Mouse (Mus musculus) forebrain, embryonic 11.5 days (tissue): ENCODE measurements at regions not wholly inside any gene's neighbourhood (a gene's known extent, or its start where the extent isn't known, plus 50 kb on each side); places are given as distances from the start of the nearest gene placed in this dataset.
A peak's percentile ranks its signal among the peaks of the same experiment; 100 is the strongest.
"Not testable (repeated sequence)": the region's sequence is repeated elsewhere in the genome, so short reads cannot be mapped to it uniquely, and the experiment has no call there.

Experiments used
- ATAC-seq: fragments of 200-750 bp; cut with Nextera tagmentation; replicated peaks from 2 replicates; pipeline ENCODE4 v1.8.0; 2017; ENCODE audit warnings: moderate TSS enrichment; ENCODE audit not compliant: low FRiP score
- DNase-seq: peaks from one replicate; pipeline ENCODE4 v3.0.0-alpha.2; 2017; ENCODE audit warnings: low spot score
- H3K27ac ChIP-seq: fragments of 300-500 bp; sonication (generic); 2 replicates; pipeline ENCODE4 v1.5.1; 2014; ENCODE audit warnings: low read depth, low read length
- H3K27me3 ChIP-seq: fragments of 300-500 bp; sonication (generic); 2 replicates; pipeline ENCODE4 v1.6.1; 2014; ENCODE audit warnings: mild to moderate bottlenecking, low read length, mixed read lengths; ENCODE audit not compliant: control insufficient read depth, insufficient read depth
- H3K36me3 ChIP-seq: fragments of 300-500 bp; sonication (generic); 2 replicates; pipeline ENCODE4 v1.6.1; 2014; ENCODE audit warnings: mild to moderate bottlenecking, low read length, moderate library complexity, mixed read lengths; ENCODE audit not compliant: control insufficient read depth, insufficient read depth
- H3K4me1 ChIP-seq: fragments of 300-500 bp; sonication (generic); replicated peaks from 2 replicates; pipeline ENCODE4 v1.6.1; 2014; ENCODE audit warnings: low read length, mixed read lengths; ENCODE audit not compliant: control insufficient read depth, insufficient read depth
- H3K4me2 ChIP-seq: fragments of 300-500 bp; sonication (generic); 2 replicates; pipeline ENCODE4 v1.6.1; 2014; ENCODE audit warnings: low read depth, mild to moderate bottlenecking, low read length, moderate library complexity, mixed read lengths; ENCODE audit not compliant: severe bottlenecking
- H3K4me3 ChIP-seq: fragments of 300-500 bp; sonication (generic); 2 replicates; pipeline ENCODE4 v1.5.1; 2014; ENCODE audit warnings: low read depth, low read length
- H3K9ac ChIP-seq: fragments of 300-500 bp; sonication (generic); 2 replicates; pipeline ENCODE4 v1.6.1; 2014; ENCODE audit warnings: low read length
- H3K9me3 ChIP-seq: fragments of 300-500 bp; sonication (generic); 2 replicates; pipeline ENCODE4 v1.6.1; 2016; ENCODE audit warnings: low read length, mixed read lengths; ENCODE audit not compliant: control insufficient read depth
- WGBS: fragments of 180-500 bp; shearing (Covaris S2); extraction: QIAGEN DNeasy Blood & Tissue Kit; methylation state at CpG from one replicate; pipeline ENCODE4 v1.1.7; 2014; 5-methylcytosine and 5-hydroxymethylcytosine counted together

GRCm38 (mm10) chr11:94870341-94870740 lies 65.7 kb upstream of the Col1a1 start:
- no peaks in the 10 kb centered on the region for H3K9me3 ChIP-seq
- H3K4me1 ChIP-seq = 0 out of 2 replicates have a peak, but pooled peaks cover 5% of the 10 kb centered on the region
- H3K27me3 ChIP-seq = peaks cover 7% of the 10 kb centered on the region; the same call in 1 of the 2 replicates
- no peaks in the 10 kb centered on the region for H3K36me3 ChIP-seq
- no peak overlapping the region for H3K4me2 ChIP-seq
- 0% methylated on average over 1 of the region's 1 CpGs for WGBS
- H3K27ac ChIP-seq = no peak overlapping the region
- H3K4me3 ChIP-seq = no peak overlapping the region
- ATAC-seq = no peak
- no peak overlapping the region for H3K9ac ChIP-seq
- peak; percentile 73 for DNase-seq

GRCm38 (mm10) chr11:94869866-94870265 lies 66.2 kb upstream of the Col1a1 start:
- 0 out of 2 replicates have a peak, but pooled peaks have one; percentile 64 for ATAC-seq
- WGBS = 23% methylated on average over 4 of the region's 4 CpGs
- not testable (repeated sequence) for H3K4me3 ChIP-seq, H3K27me3 ChIP-seq, H3K27ac ChIP-seq, DNase-seq, H3K9me3 ChIP-seq, H3K36me3 ChIP-seq, H3K4me2 ChIP-seq, H3K4me1 ChIP-seq, H3K9ac ChIP-seq

- H3K4me3 ChIP-seq = no peak overlapping the region
- no peak overlapping the region for H3K4me2 ChIP-seq
- ATAC-seq (no peak), DNase-seq (peak; percentile 88)
- no peaks in the 10 kb centered on the region for H3K9me3 ChIP-seq
- no peaks in the 10 kb centered on the region for H3K36me3 ChIP-seq
- H3K27ac ChIP-seq = no peak overlapping the region
- WGBS = 13% methylated on average over 9 of the region's 9 CpGs
- no peaks in the 10 kb centered on the region for H3K27me3 ChIP-seq
- H3K9ac ChIP-seq = no peak overlapping the region
- no peaks in the 10 kb centered on the region for H3K4me1 ChIP-seq
Observed at GRCm38 (mm10) chr11:94866176-94866967, 69.7 kb upstream of the Col1a1 start.

- Histone ChIP-seq H3K9me3 (no peaks in the 10 kb centered on the region), H3K27me3 (no peaks in the 10 kb centered on the region), H3K9ac (no peak overlapping the region), H3K4me3 (no peak overlapping the region), H3K4me1 (no peaks in the 10 kb centered on the region), H3K27ac (no peak overlapping the region), H3K4me2 (no peak overlapping the region), H3K36me3 (no peaks in the 10 kb centered on the region)
- no peak for ATAC-seq
- 79% methylated on average over 3 of the region's 3 CpGs for WGBS
- no peak for DNase-seq
Observed at GRCm38 (mm10) chr11:94850129-94850528, 67.6 kb upstream of the Tmem92 start.

GRCm38 (mm10) chr11:94839133-94839532 lies 56.6 kb upstream of the Tmem92 start:
- Histone ChIP-seq H3K4me2 (no peak overlapping the region), H3K36me3 (no peaks in the 10 kb centered on the region), H3K9ac (no peak overlapping the region), H3K4me3 (no peak overlapping the region), H3K4me1 (no peaks in the 10 kb centered on the region), H3K27ac (no peak overlapping the region), H3K9me3 (no peaks in the 10 kb centered on the region; the same call in 1 of the 2 replicates), H3K27me3 (no peaks in the 10 kb centered on the region)
- no peak for ATAC-seq
- no peak for DNase-seq

- Histone ChIP-seq H3K36me3 (no peaks in the 10 kb centered on the region), H3K27ac (no peak overlapping the region), H3K9me3 (no peaks in the 10 kb centered on the region; the same call in 1 of the 2 replicates), H3K4me2 (no peak overlapping the region), H3K4me1 (no peaks in the 10 kb centered on the region), H3K9ac (no peak overlapping the region), H3K4me3 (no peak overlapping the region), H3K27me3 (no peaks in the 10 kb centered on the region)
- WGBS = 64% methylated on average over 3 of the region's 3 CpGs
- ATAC-seq (no peak), DNase-seq (no peak)
Observed at GRCm38 (mm10) chr11:94838140-94838539, 55.6 kb upstream of the Tmem92 start.

- no peaks in the 10 kb centered on the region for H3K4me1 ChIP-seq
- H3K27ac ChIP-seq = no peak overlapping the region
- no peak overlapping the region for H3K4me2 ChIP-seq
- no peak overlapping the region for H3K9ac ChIP-seq
- H3K36me3 ChIP-seq = no peaks in the 10 kb centered on the region
- no peak overlapping the region for H3K4me3 ChIP-seq
- H3K27me3 ChIP-seq = no peaks in the 10 kb centered on the region
- no peak for DNase-seq
- no peak for ATAC-seq
- H3K9me3 ChIP-seq = no peaks in the 10 kb centered on the region; the same call in 1 of the 2 replicates
Observed at GRCm38 (mm10) chr11:94836347-94836746, 53.8 kb upstream of the Tmem92 start.

- H3K27ac ChIP-seq = no peak overlapping the region
- no peaks in the 10 kb centered on the region for H3K36me3 ChIP-seq
- no peak for ATAC-seq
- no peak overlapping the region for H3K4me2 ChIP-seq
- DNase-seq = peak; percentile 83
- H3K9ac ChIP-seq = no peak overlapping the region
- H3K4me3 ChIP-seq = no peak overlapping the region
- no peaks in the 10 kb centered on the region for H3K27me3 ChIP-seq
- 29% methylated on average over 13 of the region's 13 CpGs for WGBS
- H3K4me1 ChIP-seq = no peaks in the 10 kb centered on the region
- no peaks in the 10 kb centered on the region; the same call in 1 of the 2 replicates for H3K9me3 ChIP-seq
Observed at GRCm38 (mm10) chr11:94832246-94832985, 49.9 kb upstream of the Tmem92 start.
